Mouse (Mus musculus) kidney, embryonic 14.5 days (tissue): ENCODE data around the gene Gpr152. TPM values are rescaled to one million over a fixed set of nuclear protein-coding genes. Genes with fewer than 3 reads are reported as not detected.

Experiments used
- ATAC-seq: fragments of 200-750 bp; cut with Nextera tagmentation; 2 replicates; pipeline ENCODE4 v1.8.0; 2017; ENCODE audit warnings: moderate number of reproducible peaks, mild to moderate bottlenecking, moderate TSS enrichment, moderate library complexity; ENCODE audit not compliant: low FRiP score, low TSS enrichment
- H3K27ac ChIP-seq: fragments of 300-500 bp; sonication (generic); 2 replicates; pipeline ENCODE4 v1.5.1; 2014; ENCODE audit warnings: low read depth, mild to moderate bottlenecking, low read length, moderate library complexity, mixed read lengths
- H3K27me3 ChIP-seq: fragments of 300-500 bp; sonication (generic); 2 replicates; pipeline ENCODE4 v1.6.1; 2014; ENCODE audit warnings: mild to moderate bottlenecking, low read length; ENCODE audit not compliant: control insufficient read depth, insufficient read depth
- H3K36me3 ChIP-seq: fragments of 300-500 bp; sonication (generic); 2 replicates; pipeline ENCODE4 v1.6.1; 2014; ENCODE audit warnings: low read length, mixed read lengths; ENCODE audit not compliant: control insufficient read depth, insufficient read depth
- H3K4me1 ChIP-seq: fragments of 300-500 bp; sonication (generic); 2 replicates; pipeline ENCODE4 v1.6.1; 2014; ENCODE audit warnings: low read length, mixed read lengths; ENCODE audit not compliant: control insufficient read depth, insufficient read depth
- H3K4me2 ChIP-seq: fragments of 300-500 bp; sonication (generic); replicated peaks from 2 replicates; pipeline ENCODE4 v1.6.1; 2014; ENCODE audit warnings: low read depth, mild to moderate bottlenecking, low read length
- H3K4me3 ChIP-seq: fragments of 300-500 bp; sonication (generic); 2 replicates; pipeline ENCODE4 v1.5.1; 2014; ENCODE audit warnings: mild to moderate bottlenecking, low read length
- H3K9ac ChIP-seq: fragments of 300-500 bp; sonication (generic); 2 replicates; pipeline ENCODE4 v1.6.1; 2014; ENCODE audit warnings: low read depth, mild to moderate bottlenecking, low read length, moderate library complexity
- H3K9me3 ChIP-seq: fragments of 300-500 bp; sonication (generic); 2 replicates; pipeline ENCODE4 v1.6.1; 2016; ENCODE audit warnings: low read length; ENCODE audit not compliant: control insufficient read depth
- WGBS: fragments of 180-500 bp; shearing (Covaris S2); extraction: QIAGEN DNeasy Blood & Tissue Kit; methylation state at CpG from one replicate; pipeline ENCODE4 v1.1.7; 2014; 5-methylcytosine and 5-hydroxymethylcytosine counted together
- polyA plus RNA-seq: library from polyadenylated mRNA; unstranded; fragments of >200 nt; fragmentation: Nextera tagmentation; extraction: Ambion mirVana; gene quantifications from 2 replicates; pipeline ENCODE4 v1.2.1, GENCODE M21; 2014

The Gpr152 gene
- polyA plus RNA-seq, 1 experiment from 2014 or later, result not detected

DNA sequence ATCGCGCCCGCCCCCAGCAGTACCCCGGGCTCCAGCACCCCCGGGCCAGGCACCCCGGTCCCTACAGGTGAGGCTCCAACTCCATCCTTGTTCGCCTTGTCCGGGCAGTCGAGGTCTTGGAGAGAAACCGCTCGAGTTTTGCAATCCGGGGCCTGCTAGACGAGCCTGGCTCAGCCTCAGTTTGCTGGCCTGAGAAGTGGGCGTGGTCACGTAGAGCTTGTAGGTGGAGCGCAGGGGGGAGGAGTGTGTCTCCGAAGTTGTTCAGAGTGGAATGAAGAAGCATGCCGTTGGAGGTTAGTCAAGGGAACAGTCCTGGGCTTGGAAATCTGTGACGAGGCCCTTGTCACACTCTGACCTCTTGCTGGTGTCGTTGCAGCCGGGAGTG, 42.2 kb upstream of the Gpr152 start:
- peak overlapping the region; percentile 55 for H3K4me3 ChIP-seq
- peak overlapping the region; percentile 43 for H3K9ac ChIP-seq
- H3K27me3 ChIP-seq, result peaks cover 11% of the 10 kb centered on the region; the same call in 1 of the 2 replicates
- WGBS, result 2% methylated on average over 21 of the region's 21 CpGs
- H3K36me3 ChIP-seq, result no peaks in the 10 kb centered on the region
- peak; percentile 38; the same call in 1 of the 2 replicates for ATAC-seq
- H3K9me3 ChIP-seq, result no peaks in the 10 kb centered on the region
- H3K4me1 ChIP-seq, result peaks cover 27% of the 10 kb centered on the region
- peak overlapping the region; percentile 49; the same call in 1 of the 2 replicates for H3K27ac ChIP-seq
- peak overlapping the region; percentile 54 for H3K4me2 ChIP-seq

DNA sequence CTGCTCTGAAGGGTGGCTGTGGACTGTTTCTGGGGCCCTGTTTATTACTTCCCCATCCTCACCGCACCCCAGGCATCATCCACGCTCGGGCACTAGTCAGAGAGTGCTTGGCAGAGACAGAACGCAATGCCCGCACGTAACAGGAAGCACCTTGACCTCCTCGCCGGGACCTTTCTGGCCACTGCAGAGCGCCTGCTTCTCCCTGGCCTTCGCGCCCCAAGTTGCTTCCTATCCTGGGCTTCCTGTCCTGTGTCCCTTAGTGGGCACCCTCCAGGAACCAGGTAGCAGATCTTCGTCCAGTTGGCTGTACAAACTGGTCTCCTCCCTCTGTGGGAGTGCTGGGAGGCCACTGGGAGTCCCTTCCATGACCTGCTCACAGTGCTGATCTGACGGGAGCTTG, 41.2 kb upstream of the Gpr152 start:
- no peak for ATAC-seq
- H3K4me3 ChIP-seq, result no peak overlapping the region
- no peak overlapping the region for H3K27ac ChIP-seq
- H3K9me3 ChIP-seq, result no peaks in the 10 kb centered on the region
- WGBS, result 87% methylated on average over 13 of the region's 13 CpGs
- no peak overlapping the region for H3K9ac ChIP-seq
- H3K4me1 ChIP-seq, result peaks cover 27% of the 10 kb centered on the region
- peaks cover 13% of the 10 kb centered on the region for H3K27me3 ChIP-seq
- no peak overlapping the region for H3K4me2 ChIP-seq
- H3K36me3 ChIP-seq, result no peaks in the 10 kb centered on the region

DNA sequence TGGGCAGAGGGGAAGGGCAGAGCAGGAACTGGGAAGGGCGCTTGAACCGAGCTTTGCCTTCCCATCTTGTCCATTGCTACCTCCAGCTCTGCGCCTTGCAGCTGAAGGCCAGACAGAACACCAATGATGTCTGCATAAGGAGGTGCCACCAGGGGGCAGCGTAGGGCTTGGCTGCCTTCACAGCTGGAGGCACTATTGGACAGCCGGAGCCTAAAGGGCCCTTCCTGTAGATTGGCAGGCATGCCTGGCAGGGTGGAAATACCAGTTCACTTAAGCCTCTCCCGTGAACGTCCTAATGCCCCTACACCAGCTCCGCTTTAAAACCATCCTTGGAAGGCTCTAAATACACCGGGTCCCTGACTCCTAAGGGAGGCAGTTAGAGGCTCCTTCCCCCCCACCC, 40.5 kb upstream of the Gpr152 start:
- peak overlapping the region; percentile 78; the same call in 1 of the 2 replicates for H3K4me2 ChIP-seq
- no peaks in the 10 kb centered on the region for H3K9me3 ChIP-seq
- 14% methylated on average over 9 of the region's 9 CpGs for WGBS
- H3K9ac ChIP-seq, result no peak overlapping the region
- peaks cover 27% of the 10 kb centered on the region for H3K4me1 ChIP-seq
- no peak overlapping the region; the same call in 1 of the 2 replicates for H3K27ac ChIP-seq
- no peak for ATAC-seq
- no peaks in the 10 kb centered on the region for H3K36me3 ChIP-seq
- H3K4me3 ChIP-seq, result no peak overlapping the region; the same call in 1 of the 2 replicates
- peaks cover 13% of the 10 kb centered on the region for H3K27me3 ChIP-seq

DNA sequence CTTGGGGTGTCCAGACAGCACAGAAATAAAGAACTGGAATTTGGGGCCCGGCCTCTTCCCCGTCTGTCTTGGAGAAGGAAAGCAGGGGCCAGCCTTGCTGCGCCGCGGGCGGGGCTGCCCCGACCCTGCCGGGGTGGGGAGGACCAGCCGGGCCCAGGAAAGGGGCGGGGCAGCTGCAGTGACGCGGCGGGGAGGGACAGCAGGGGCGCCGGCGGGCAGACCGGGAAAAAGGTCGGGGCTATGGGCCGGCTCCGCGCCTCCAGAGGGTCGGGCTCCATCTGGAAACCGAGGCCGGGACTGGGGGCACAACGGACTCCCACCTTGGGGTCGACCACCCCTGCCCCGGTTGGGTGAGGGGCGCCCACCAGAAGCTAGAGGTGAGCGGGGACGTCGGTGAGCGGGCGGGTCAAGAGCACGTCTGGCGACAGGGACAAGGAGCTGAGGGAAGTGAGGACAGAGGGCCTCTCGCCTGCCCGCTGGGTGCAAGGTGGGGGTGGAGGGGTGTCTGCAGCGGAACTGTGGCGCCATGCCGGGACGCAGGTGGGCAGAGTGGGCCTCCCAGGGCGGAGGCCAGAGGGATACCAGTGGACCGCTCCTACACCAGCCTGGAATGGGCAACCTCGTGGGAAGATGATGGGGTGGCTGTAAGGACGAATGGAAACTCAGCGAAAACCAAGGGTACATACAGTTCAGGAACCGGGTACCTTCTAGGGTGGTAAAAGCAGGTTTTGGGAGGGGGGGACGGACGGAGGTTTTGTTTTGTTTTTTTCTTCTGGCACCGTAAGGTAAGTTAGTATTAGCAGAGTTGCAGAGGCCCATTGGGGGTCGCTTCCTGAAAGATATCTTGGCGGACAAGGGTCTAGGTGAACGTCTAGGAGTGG, 39.5 kb upstream of the Gpr152 start, which contains the start of gene Pitpnm1:
Pitpnm1 (plus strand) TSS at position 162 of the 881 bp plus-strand sequence.
- Histone ChIP-seq H3K9me3 (no peaks in the 10 kb centered on the region), H3K4me2 (peak within 1 kb of the TSS; percentile 78), H3K4me3 (peak within 1 kb of the TSS; percentile 49), H3K4me1 (peaks cover 27% of the 10 kb centered on the region), H3K36me3 (no peaks in the 10 kb centered on the region), H3K27ac (no peak within 1 kb of the TSS; the same call in 1 of the 2 replicates), H3K27me3 (peaks cover 13% of the 10 kb centered on the region), H3K9ac (peak within 1 kb of the TSS; percentile 66)
- no peak for ATAC-seq
- under 1% methylated on average over 53 of the region's 53 CpGs for WGBS

DNA sequence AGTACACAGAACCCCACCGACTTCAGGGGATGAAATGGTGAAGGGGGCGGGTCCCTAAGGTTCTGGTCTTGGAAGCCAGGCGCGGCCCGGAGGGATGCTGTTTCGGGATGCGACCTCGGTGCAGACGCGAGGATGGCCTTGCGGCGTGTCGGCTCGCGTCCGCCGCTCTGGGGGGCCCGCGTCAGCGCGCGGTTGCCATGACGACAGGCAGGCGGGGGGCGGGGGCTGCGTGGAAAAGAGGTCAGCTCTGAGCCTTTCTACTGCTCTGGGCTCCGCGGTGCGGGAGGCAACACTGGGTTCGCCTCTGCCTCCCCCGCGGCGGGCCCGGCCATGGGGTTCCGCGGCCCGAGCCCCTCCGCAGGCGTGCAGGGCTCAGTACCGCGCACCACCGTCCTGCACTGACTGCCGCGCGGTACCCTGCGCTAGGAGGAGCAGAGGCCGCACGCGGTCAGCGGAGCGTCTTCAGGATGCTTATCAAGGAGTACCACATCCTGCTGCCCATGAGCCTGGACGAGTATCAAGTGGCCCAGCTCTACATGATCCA, 38.8 kb upstream of the Gpr152 start:
- no peaks in the 10 kb centered on the region for H3K9me3 ChIP-seq
- H3K4me3 ChIP-seq, result peak overlapping the region; percentile 49
- peak overlapping the region; percentile 49 for H3K9ac ChIP-seq
- peak overlapping the region; percentile 78 for H3K4me2 ChIP-seq
- peaks cover 13% of the 10 kb centered on the region for H3K27me3 ChIP-seq
- H3K4me1 ChIP-seq, result peaks cover 27% of the 10 kb centered on the region
- under 1% methylated on average over 52 of the region's 52 CpGs for WGBS
- no peak for ATAC-seq
- no peak overlapping the region for H3K27ac ChIP-seq
- H3K36me3 ChIP-seq, result no peaks in the 10 kb centered on the region; the same call in 1 of the 2 replicates

DNA sequence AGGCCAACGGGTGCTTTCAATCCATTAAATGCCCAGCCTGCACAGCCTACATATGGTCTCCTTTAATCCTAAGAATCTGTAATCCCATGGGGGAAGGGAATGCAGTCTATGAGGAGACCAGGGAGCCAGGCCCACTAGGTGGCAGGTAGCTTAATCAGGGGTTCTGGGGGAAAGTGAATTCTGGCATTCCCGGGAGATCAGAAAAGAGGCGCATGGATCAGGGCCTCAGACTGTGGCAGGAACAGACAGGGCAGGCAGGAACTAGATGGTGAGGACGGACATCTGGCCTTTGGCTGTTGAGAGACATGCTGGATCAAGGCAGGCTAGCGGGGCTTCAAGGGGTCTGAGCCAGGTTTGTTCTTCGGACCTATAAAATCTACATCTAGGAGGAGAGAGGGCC, 38.1 kb upstream of the Gpr152 start:
- H3K9ac ChIP-seq, result no peak overlapping the region
- 70% methylated on average over 6 of the region's 6 CpGs for WGBS
- H3K27ac ChIP-seq, result no peak overlapping the region
- no peak overlapping the region for H3K4me3 ChIP-seq
- no peak for ATAC-seq
- H3K36me3 ChIP-seq, result no peaks in the 10 kb centered on the region; the same call in 1 of the 2 replicates
- peak overlapping the region; percentile 78; the same call in 1 of the 2 replicates for H3K4me2 ChIP-seq
- H3K9me3 ChIP-seq, result no peaks in the 10 kb centered on the region
- H3K27me3 ChIP-seq, result peaks cover 13% of the 10 kb centered on the region
- peaks cover 27% of the 10 kb centered on the region for H3K4me1 ChIP-seq

DNA sequence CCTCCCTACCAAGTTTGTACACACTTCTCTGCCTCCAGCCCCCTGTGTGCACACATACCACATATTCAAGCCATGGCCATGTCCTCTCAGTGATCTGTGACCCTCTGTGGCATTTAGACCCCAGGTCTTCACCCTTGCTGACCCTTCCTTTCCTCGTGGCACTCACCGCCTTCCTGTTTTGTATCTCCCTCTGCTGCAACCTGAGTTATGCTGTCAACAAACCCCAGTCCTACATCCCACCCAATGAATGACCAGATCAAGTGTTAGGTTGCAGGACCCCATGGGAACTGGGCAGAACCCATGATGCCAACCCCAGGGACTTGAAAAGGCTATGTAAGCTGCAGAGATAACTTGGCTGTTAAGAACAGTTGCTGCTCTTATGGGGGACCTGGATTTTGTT, 37.5 kb upstream of the Gpr152 start:
- Histone ChIP-seq H3K9ac (no peak overlapping the region), H3K4me3 (no peak overlapping the region), H3K27ac (no peak overlapping the region), H3K4me1 (peaks cover 27% of the 10 kb centered on the region), H3K36me3 (no peaks in the 10 kb centered on the region; the same call in 1 of the 2 replicates), H3K27me3 (peaks cover 13% of the 10 kb centered on the region), H3K4me2 (no peak overlapping the region), H3K9me3 (no peaks in the 10 kb centered on the region)
- no peak for ATAC-seq
- WGBS, result 79% methylated on average over 2 of the region's 2 CpGs

DNA sequence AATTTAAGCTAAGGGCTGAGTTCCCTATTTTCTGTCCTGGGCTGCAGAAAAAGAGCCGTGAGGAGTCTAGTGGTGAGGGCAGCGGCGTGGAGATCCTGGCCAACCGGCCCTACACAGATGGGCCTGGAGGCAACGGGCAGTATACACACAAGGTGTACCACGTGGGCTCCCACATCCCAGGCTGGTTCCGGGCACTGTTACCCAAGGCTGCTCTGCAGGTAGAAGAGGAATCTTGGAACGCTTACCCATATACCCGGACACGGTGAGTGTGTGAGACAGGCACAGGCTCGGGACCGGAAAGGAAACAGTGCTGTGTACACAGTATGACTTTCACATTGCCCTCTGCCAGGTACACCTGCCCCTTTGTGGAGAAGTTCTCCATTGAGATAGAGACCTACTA, 37.0 kb upstream of the Gpr152 start:
- H3K9ac ChIP-seq, result no peak overlapping the region
- H3K4me1 ChIP-seq, result peaks cover 26% of the 10 kb centered on the region
- no peak for ATAC-seq
- H3K4me3 ChIP-seq, result no peak overlapping the region
- H3K27me3 ChIP-seq, result peaks cover 13% of the 10 kb centered on the region
- H3K27ac ChIP-seq, result no peak overlapping the region
- 94% methylated on average over 12 of the region's 12 CpGs for WGBS
- no peaks in the 10 kb centered on the region for H3K9me3 ChIP-seq
- H3K36me3 ChIP-seq, result no peaks in the 10 kb centered on the region; the same call in 1 of the 2 replicates
- H3K4me2 ChIP-seq, result no peak overlapping the region

DNA sequence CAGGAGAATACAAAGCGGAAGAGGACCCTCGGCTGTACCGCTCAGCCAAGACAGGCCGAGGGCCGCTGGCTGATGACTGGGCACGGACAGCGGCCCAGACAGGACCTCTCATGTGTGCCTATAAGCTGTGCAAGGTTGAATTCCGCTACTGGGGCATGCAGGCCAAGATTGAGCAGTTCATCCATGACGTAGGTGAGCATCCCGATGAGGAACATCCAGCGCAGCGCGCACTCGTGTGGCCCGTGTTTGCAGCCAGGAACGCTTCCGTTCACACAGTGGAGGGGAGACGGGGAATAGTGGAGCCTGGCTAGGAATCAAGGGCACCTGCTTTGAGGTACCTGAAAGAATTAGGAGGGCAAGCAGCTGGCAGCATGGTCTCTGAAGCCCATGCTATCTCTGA, 36.3 kb upstream of the Gpr152 start:
- 93% methylated on average over 18 of the region's 18 CpGs for WGBS
- no peaks in the 10 kb centered on the region for H3K9me3 ChIP-seq
- H3K4me1 ChIP-seq, result peaks cover 20% of the 10 kb centered on the region
- no peak for ATAC-seq
- no peak overlapping the region for H3K4me2 ChIP-seq
- H3K4me3 ChIP-seq, result no peak overlapping the region
- no peak overlapping the region for H3K9ac ChIP-seq
- no peaks in the 10 kb centered on the region; the same call in 1 of the 2 replicates for H3K36me3 ChIP-seq
- no peak overlapping the region for H3K27ac ChIP-seq
- peaks cover 13% of the 10 kb centered on the region for H3K27me3 ChIP-seq
